Comparison of ENCODE assay signal across 12 mouse cellular contexts in genomic region chr4:106915265-106915664, GRCm38 (mm10). TPM values are rescaled to one million over a fixed set of nuclear protein-coding genes. Genes with fewer than 3 reads are reported as not detected.
A peak's percentile ranks its signal among the peaks of the same experiment; 100 is the strongest.
DNase-seq lines count a peak whose midpoint lies in the region; ATAC-seq and TF ChIP-seq lines count a peak whose summit lies in the region.
"Had no signal": no experiment of that assay in that cellular context is flagged by ENCODE, and none has a peak within 500 bp of the region (broad histone marks: within the 10 kb centered on the region; RNA-seq: fewer than 3 reads in every experiment).

No protein-coding gene starts in this region.

- H3K4me1 ChIP-seq in lung, embryonic 14.5 days (ENCODE audit: insufficient read depth), result 0 out of 2 replicates have a peak, but pooled peaks cover 8% of the 10 kb centered on the region
- peaks cover 45% of the 10 kb centered on the region for H3K4me1 ChIP-seq in forebrain, embryonic 16.5 days (replicated peaks; ENCODE audit: control insufficient read depth, insufficient read depth, low read length)
- H3K4me1 ChIP-seq in midbrain, embryonic 11.5 days (ENCODE audit: control insufficient read depth, insufficient read depth, low read length), result peaks cover 20% of the 10 kb centered on the region

- peaks cover 61% of the 10 kb centered on the region for H3K36me3 ChIP-seq in lung, embryonic 14.5 days (ENCODE audit: insufficient read depth)
- H3K36me3 ChIP-seq in forebrain, embryonic 16.5 days (ENCODE audit: control insufficient read depth, insufficient read depth), result peaks cover 37% of the 10 kb centered on the region
- H3K36me3 ChIP-seq in midbrain, embryonic 11.5 days (ENCODE audit: control insufficient read depth, insufficient read depth, low read length), result peaks cover 38% of the 10 kb centered on the region

- no peak overlapping the region for H3K27ac ChIP-seq in lung, embryonic 14.5 days (ENCODE audit: low read depth)
- H3K27ac ChIP-seq in forebrain, embryonic 16.5 days (ENCODE audit: low read length), result no peak overlapping the region
- H3K27ac ChIP-seq in midbrain, embryonic 11.5 days (ENCODE audit: low read depth, low read length), result no peak overlapping the region

- 0 out of 2 replicates have a peak overlapping the region, but pooled peaks have one; percentile 26 for H3K9ac ChIP-seq in lung, embryonic 14.5 days
- H3K9ac ChIP-seq in forebrain, embryonic 16.5 days (replicated peaks; ENCODE audit: low read depth, low read length), result 0 out of 2 replicates have a peak overlapping the region, but pooled peaks have one; percentile 9
- H3K9ac ChIP-seq in midbrain, embryonic 11.5 days (ENCODE audit: low read length), result no peak overlapping the region

- H3K27me3 ChIP-seq in lung, embryonic 14.5 days (ENCODE audit: insufficient read depth, low read length), result no peaks in the 10 kb centered on the region
- H3K27me3 ChIP-seq in forebrain, embryonic 16.5 days (replicated peaks; ENCODE audit: control insufficient read depth, insufficient read depth, low read length), result no peaks in the 10 kb centered on the region
- no peaks in the 10 kb centered on the region for H3K27me3 ChIP-seq in midbrain, embryonic 11.5 days (ENCODE audit: control insufficient read depth, insufficient read depth, low read length)
- H3K27me3 ChIP-seq: CH12.LX; megakaryocyte, embryonic 14.5 days had no signal

- H3K4me2 ChIP-seq in lung, embryonic 14.5 days, result no peak overlapping the region
- H3K4me2 ChIP-seq in forebrain, embryonic 16.5 days (ENCODE audit: low read length), result peak overlapping the region; percentile 64
- H3K4me2 ChIP-seq in midbrain, embryonic 11.5 days, result peak overlapping the region; percentile 98; the same call in 1 of the 2 replicates

- DNase-seq in lung, embryonic 14.5 days, result no peak
- no peak for DNase-seq in lung, adult 18-20 months
- DNase-seq in midbrain, embryonic 11.5 days (ENCODE audit: low spot score, missing footprints), result no peak
- DNase-seq in kidney, adult 18-20 months, result no peak
- no peak for DNase-seq in left cerebral cortex, adult 8-10 months (ENCODE audit: low spot score in 2 of 2)
- DNase-seq: adrenal gland, postnatal 10 days; gastrocnemius, postnatal 36 days; heart, postnatal 14 days had no signal

- no peak overlapping the region for H3K4me3 ChIP-seq in lung, embryonic 14.5 days (ENCODE audit: low read depth, low read length)
- H3K4me3 ChIP-seq in forebrain, embryonic 16.5 days (replicated peaks; ENCODE audit: low read length), result no peak overlapping the region
- no peak overlapping the region for H3K4me3 ChIP-seq in midbrain, embryonic 11.5 days (ENCODE audit: low read depth, low read length)
- H3K4me3 ChIP-seq: megakaryocyte, embryonic 14.5 days had no signal

- no peaks in the 10 kb centered on the region for H3K9me3 ChIP-seq in lung, embryonic 14.5 days (ENCODE audit: low read depth, low read length)
- no peaks in the 10 kb centered on the region for H3K9me3 ChIP-seq in forebrain, embryonic 16.5 days (ENCODE audit: control insufficient read depth, low read length)
- H3K9me3 ChIP-seq in midbrain, embryonic 11.5 days (ENCODE audit: control insufficient read depth, low read length), result no peaks in the 10 kb centered on the region
- H3K9me3 ChIP-seq: megakaryocyte, embryonic 14.5 days had no signal

- WGBS in lung, embryonic 14.5 days, result 58% methylated on average over 8 of the region's 8 CpGs
- 70% methylated on average over 8 of the region's 8 CpGs for WGBS in forebrain, embryonic 16.5 days
- 73% methylated on average over 8 of the region's 8 CpGs for WGBS in midbrain, embryonic 11.5 days

- TF ChIP-seq CTCF in lung, embryonic 14.5 days (IDR thresholded peaks at IDR 0.05; ENCODE audit: low read depth), result no peak

- no peak for ATAC-seq in lung, embryonic 14.5 days (ENCODE audit: insufficient read depth)
- ATAC-seq in forebrain, embryonic 16.5 days, result no peak
- no peak for ATAC-seq in midbrain, embryonic 11.5 days (ENCODE audit: low FRiP score)
- no peak for ATAC-seq in granulocyte monocyte progenitor cell, adult 5-6 weeks (replicated peaks; ENCODE audit: poor library complexity, severe bottlenecking)

RNA-seq across cellular contexts. Expression of gene Ssbp3, which starts 4.8 kb away (rescaled TPM):
- polyA plus RNA-seq in lung, embryonic 14.5 days (2014; fragmentation: Nextera tagmentation; extraction: Ambion mirVana), result 69.5 and 80.2 TPM in 2 replicates
- polyA plus RNA-seq in forebrain, embryonic 16.5 days (2015; fragmentation: Nextera tagmentation; extraction: Ambion mirVana), result 163 and 167 TPM in 2 replicates
- polyA plus RNA-seq in midbrain, embryonic 11.5 days (2014; fragmentation: Nextera tagmentation; extraction: Ambion mirVana), result 124 and 132 TPM in 2 replicates
- 43.2 and 54.1 TPM in 2 replicates for total RNA-seq in granulocyte monocyte progenitor cell, adult 5-6 weeks (2014; fragmentation: Nextera tagmentation)
- 12.9 and 19.2 TPM in 2 replicates for total RNA-seq in granulocyte monocyte progenitor cell, adult 5-6 weeks (2017)
- 100 to 1,000 TPM; 171 to 199 (median 187) TPM for total RNA-seq in left cerebral cortex, adult 8-10 months (2022)
